31 mouse cellular contexts compared by ENCODE assay signal in the genomic region with DNA sequence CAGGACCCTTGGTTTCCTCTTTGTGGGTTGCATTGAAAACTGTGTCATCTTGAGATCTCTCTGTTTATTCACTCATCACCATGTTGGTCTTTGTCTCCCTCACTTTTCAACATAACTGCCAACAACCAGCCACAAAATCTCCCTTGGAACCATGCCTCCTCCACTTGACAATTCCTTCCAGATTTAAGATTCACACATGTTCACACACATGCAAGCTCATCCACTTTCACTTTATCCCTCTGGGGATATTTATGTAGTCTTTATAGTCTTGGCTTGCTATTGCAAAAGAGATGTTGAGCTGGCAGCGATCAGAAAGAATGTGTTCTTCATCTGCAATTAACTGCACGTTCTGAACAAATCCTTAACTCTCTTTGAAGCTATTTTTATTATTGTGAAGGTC. TPM values are rescaled to one million over a fixed set of nuclear protein-coding genes. Genes with fewer than 3 reads are reported as not detected.
DNase-seq lines count a peak whose midpoint lies in the region; ATAC-seq and TF ChIP-seq lines count a peak whose summit lies in the region.
"Had no signal": no experiment of that assay in that cellular context is flagged by ENCODE, and none has a peak within 500 bp of the region (broad histone marks: within the 10 kb centered on the region; RNA-seq: fewer than 3 reads in every experiment).

No protein-coding gene starts in this region.

- no peaks in the 10 kb centered on the region for H3K9me3 ChIP-seq in forebrain, postnatal 0 days (ENCODE audit: low read length)
- H3K9me3 ChIP-seq in forebrain, embryonic 11.5 days (ENCODE audit: control insufficient read depth, low read length): no peaks in the 10 kb centered on the region
- no peaks in the 10 kb centered on the region for H3K9me3 ChIP-seq in lung, embryonic 15.5 days
- H3K9me3 ChIP-seq: forebrain, embryonic 12.5 days; G1E; hindbrain, embryonic 15.5 days; midbrain, embryonic 10.5 days; stomach, embryonic 15.5 days had no signal

- peak; percentile 36 for ATAC-seq in forebrain, postnatal 0 days
- ATAC-seq in forebrain, embryonic 11.5 days (replicated peaks; ENCODE audit: low FRiP score): no peak
- ATAC-seq in lung, embryonic 15.5 days (ENCODE audit: borderline replicate concordance, extremely low read depth, low FRiP score, low TSS enrichment): peak; percentile 39; the same call in 1 of the 2 replicates
- ATAC-seq: midbrain, embryonic 16.5 days had no signal

- H3K4me3 ChIP-seq in forebrain, postnatal 0 days (ENCODE audit: low read depth, low read length): no peak overlapping the region
- H3K4me3 ChIP-seq in forebrain, embryonic 11.5 days (ENCODE audit: low read depth, low read length): no peak overlapping the region
- no peak overlapping the region for H3K4me3 ChIP-seq in lung, embryonic 15.5 days
- no peak overlapping the region for H3K4me3 ChIP-seq in lung, adult 2 months (replicated peaks; ENCODE audit: extremely low read depth, low read depth, low read length)
- H3K4me3 ChIP-seq: forebrain, embryonic 12.5 days; hindbrain, embryonic 15.5 days; midbrain, embryonic 10.5 days; stomach, embryonic 15.5 days had no signal

- H3K27ac ChIP-seq in forebrain, postnatal 0 days (ENCODE audit: low read depth, low read length): no peak overlapping the region
- no peak overlapping the region for H3K27ac ChIP-seq in forebrain, embryonic 11.5 days (ENCODE audit: low read depth, low read length)
- no peak overlapping the region for H3K27ac ChIP-seq in lung, embryonic 15.5 days
- H3K27ac ChIP-seq: forebrain, embryonic 12.5 days; hindbrain, embryonic 15.5 days; midbrain, embryonic 10.5 days; stomach, embryonic 15.5 days had no signal

- H3K27me3 ChIP-seq in forebrain, postnatal 0 days (ENCODE audit: insufficient read depth, low read length): no peaks in the 10 kb centered on the region
- H3K27me3 ChIP-seq in forebrain, embryonic 11.5 days (ENCODE audit: control insufficient read depth, insufficient read depth, low read length): no peaks in the 10 kb centered on the region
- H3K27me3 ChIP-seq in lung, embryonic 15.5 days: no peaks in the 10 kb centered on the region
- H3K27me3 ChIP-seq: forebrain, embryonic 12.5 days; hindbrain, embryonic 15.5 days; stomach, embryonic 15.5 days had no signal

- no peak overlapping the region for H3K4me2 ChIP-seq in forebrain, postnatal 0 days (ENCODE audit: low read depth)
- no peak overlapping the region for H3K4me2 ChIP-seq in forebrain, embryonic 11.5 days (ENCODE audit: low read depth, low read length, severe bottlenecking)
- H3K4me2 ChIP-seq in lung, embryonic 15.5 days: no peak overlapping the region
- H3K4me2 ChIP-seq: forebrain, embryonic 12.5 days; heart, embryonic 11.5 days; hindbrain, embryonic 15.5 days; stomach, embryonic 15.5 days had no signal

- TF ChIP-seq CTCF in forebrain, postnatal 0 days (IDR thresholded peaks at IDR 0.05; ENCODE audit: low read depth): no peak
- no peak for TF ChIP-seq CTCF in lung, adult 2 months (IDR thresholded peaks at IDR 0.05; ENCODE audit: insufficient read depth, low read length)

- no peaks in the 10 kb centered on the region for H3K36me3 ChIP-seq in forebrain, postnatal 0 days (ENCODE audit: insufficient read depth)
- no peaks in the 10 kb centered on the region for H3K36me3 ChIP-seq in forebrain, embryonic 11.5 days (ENCODE audit: control insufficient read depth, insufficient read depth, low read length)
- H3K36me3 ChIP-seq in lung, embryonic 15.5 days: no peaks in the 10 kb centered on the region
- H3K36me3 ChIP-seq: forebrain, embryonic 12.5 days; G1E; hindbrain, embryonic 15.5 days; midbrain, embryonic 10.5 days; stomach, embryonic 15.5 days had no signal

- no peak overlapping the region for H3K9ac ChIP-seq in forebrain, postnatal 0 days
- H3K9ac ChIP-seq in forebrain, embryonic 11.5 days (ENCODE audit: low read length): no peak overlapping the region
- no peak overlapping the region for H3K9ac ChIP-seq in lung, embryonic 15.5 days
- H3K9ac ChIP-seq: forebrain, embryonic 12.5 days; hindbrain, embryonic 15.5 days; stomach, embryonic 15.5 days had no signal

- H3K4me1 ChIP-seq in forebrain, postnatal 0 days (ENCODE audit: insufficient read depth): no peaks in the 10 kb centered on the region
- H3K4me1 ChIP-seq in forebrain, embryonic 11.5 days (replicated peaks; ENCODE audit: control insufficient read depth, insufficient read depth, low read length): no peaks in the 10 kb centered on the region
- no peaks in the 10 kb centered on the region for H3K4me1 ChIP-seq in lung, embryonic 15.5 days
- H3K4me1 ChIP-seq in lung, adult 2 months (ENCODE audit: control insufficient read depth, insufficient read depth, low read length): no peaks in the 10 kb centered on the region
- H3K4me1 ChIP-seq: forebrain, embryonic 12.5 days; hindbrain, embryonic 15.5 days; midbrain, embryonic 10.5 days; stomach, embryonic 15.5 days had no signal

- TF ChIP-seq POLR2A in lung, adult 2 months (IDR thresholded peaks at IDR 0.05; ENCODE audit: borderline replicate concordance, extremely low read depth, low read depth, low read length): no peak

- WGBS in forebrain, postnatal 0 days: 25% methylated on average over 2 of the region's 2 CpGs
- WGBS in forebrain, embryonic 11.5 days: 49% methylated on average over 2 of the region's 2 CpGs
- 34% methylated on average over 2 of the region's 2 CpGs for WGBS in lung, embryonic 15.5 days
- 47% methylated on average over 2 of the region's 2 CpGs for WGBS in lung, adult 2 months

- DNase-seq in forebrain, postnatal 0 days: peak; percentile 19
- no peak for DNase-seq in forebrain, embryonic 11.5 days (ENCODE audit: low spot score)
- DNase-seq in lung, adult 2 months: no peak
- peak; percentile 39 for DNase-seq in 3T3-L1 (ENCODE audit: low read depth, low spot score)
- peak; percentile 15 for DNase-seq in adipocyte (ENCODE audit: low spot score)
- DNase-seq in frontal cortex, postnatal 14 days (ENCODE audit: low spot score in 2 of 2): no peak
- no peak for DNase-seq in layer of hippocampus, postnatal 25 days (ENCODE audit: extremely low spot score in 1 of 2, low spot score in 1 of 2)
- DNase-seq: adrenal gland, postnatal 14 days; cerebellum, adult 9-10 months; gastrocnemius, postnatal 10 days; heart, adult 11 months; kidney, adult 2 months; kidney, postnatal 14 days; liver; thymus, postnatal 36 days had no signal

RNA-seq across cellular contexts. Expression of gene Slc22a22, which starts 20.1 kb away (rescaled TPM):
- total RNA-seq in forebrain, postnatal 0 days (2014; rRNA removed): 0.24 TPM in 1 of 2 replicates, not detected in the other
- not detected in 2 replicates for polyA plus RNA-seq in forebrain, postnatal 0 days (2015; fragmentation: Nextera tagmentation; extraction: Ambion mirVana)
- not detected in 2 replicates for polyA plus RNA-seq in forebrain, embryonic 11.5 days (2014; fragmentation: Nextera tagmentation; extraction: Ambion mirVana)
- not detected in 2 replicates for polyA plus RNA-seq in lung, embryonic 15.5 days (2015; fragmentation: Nextera tagmentation; extraction: Ambion mirVana)
- polyA plus RNA-seq in lung, adult 2 months (2012; rRNA removed): 0.07 TPM in 1 of 2 replicates, not detected in the other
- total RNA-seq in layer of hippocampus, postnatal 25 days (2021): not detected
- total RNA-seq: adrenal gland, postnatal 14 days; gastrocnemius, postnatal 10 days; hematopoietic stem cell, adult 5-6 weeks; layer of hippocampus, adult 18-20 months; layer of hippocampus, postnatal 14 days; left cerebral cortex, postnatal 36 days; neutrophil, adult 5-6 weeks had no signal
- polyA plus RNA-seq: forebrain, embryonic 12.5 days; G1E; heart, embryonic 11.5 days; heart, postnatal 0 days; hindbrain, embryonic 15.5 days; intestine, embryonic 14.5 days; liver, embryonic 16.5 days; midbrain, embryonic 10.5 days; midbrain, embryonic 16.5 days; stomach, embryonic 15.5 days had no signal

Comparison
In these comparisons a context has a peak if more than half of its experiments do, and no peak if none do; other contexts are left out.
1. DNase-seq: peak in forebrain, postnatal 0 days (single experiment), 3T3-L1 (single experiment) and adipocyte (single experiment); none in forebrain, embryonic 11.5 days (single experiment), lung, adult 2 months (single experiment), frontal cortex, postnatal 14 days (0 of 2) and layer of hippocampus, postnatal 25 days (0 of 2).